Mouse (Mus musculus) brain, adult 2 months (tissue): ENCODE measurements around the gene Bid.
"Not testable (repeated sequence)": the region's sequence is repeated elsewhere in the genome, so short reads cannot be mapped to it uniquely, and the experiment has no call there.

Experiments used
- DNase-seq: peaks from one replicate; pipeline ENCODE4 v3.0.0; 2011; ENCODE audit warnings: low read depth, low spot score

The Bid gene

DNA sequence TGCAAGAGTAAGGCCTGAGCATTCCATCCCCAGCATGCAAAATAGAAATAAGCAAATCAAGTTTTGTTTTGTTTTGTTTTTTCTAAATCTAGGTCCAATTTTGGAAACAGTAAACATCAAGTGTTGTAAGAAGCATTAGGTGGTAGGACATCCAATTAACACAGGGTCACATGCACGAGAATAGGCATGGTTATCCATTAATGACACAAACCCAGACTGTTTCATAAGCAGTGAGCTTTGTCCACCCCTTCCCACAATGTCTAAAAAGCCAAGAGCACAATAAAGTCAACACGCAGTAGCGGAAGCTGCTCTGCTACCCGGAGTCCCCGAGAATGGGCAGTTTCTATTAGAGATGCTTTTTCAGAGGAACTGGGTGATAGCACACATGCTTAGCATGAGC lies 11.5 kb downstream of the Bid start:
- DNase-seq: no peak

DNA sequence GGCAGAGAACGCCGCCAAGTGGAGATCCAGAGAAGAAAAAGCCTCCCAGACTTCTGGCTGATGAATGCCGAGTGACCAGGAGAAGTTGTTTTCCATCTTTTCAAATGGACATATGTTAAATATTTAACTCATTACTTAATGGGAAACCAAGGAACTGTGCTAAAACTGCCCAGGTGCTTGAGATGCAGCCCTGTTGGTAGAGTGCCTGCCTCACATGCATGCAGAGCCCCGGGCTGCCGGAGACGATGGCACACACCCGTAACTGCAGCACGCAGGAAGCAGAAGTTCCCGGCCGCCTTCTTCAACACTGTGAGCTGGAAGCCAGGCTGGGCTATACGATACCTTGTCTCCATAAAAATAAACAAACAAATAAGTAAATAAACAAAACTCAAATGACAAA lies 12.7 kb downstream of the Bid start:
- no peak for DNase-seq

DNA sequence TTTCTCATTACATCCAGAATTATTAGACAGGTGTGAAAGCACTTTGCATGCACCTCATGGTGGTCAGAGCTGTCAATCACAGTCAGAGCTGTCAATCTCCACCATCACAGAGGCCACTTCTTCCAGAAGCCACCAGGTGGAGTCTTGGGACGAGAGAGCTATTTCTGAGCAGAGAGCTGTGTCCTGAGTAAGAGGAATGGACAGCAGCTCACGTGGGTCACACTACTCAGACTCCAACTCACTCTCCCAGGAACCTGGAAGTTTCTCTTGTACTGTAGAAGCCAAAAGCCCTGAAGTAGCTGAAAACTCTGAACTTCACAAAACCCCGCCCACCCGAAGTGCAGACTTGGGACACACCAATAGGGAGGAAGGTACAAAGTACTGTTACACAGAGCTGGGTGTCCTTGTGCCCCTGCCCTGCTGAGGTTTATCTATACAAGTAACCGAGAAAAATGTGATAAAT lies 13.2 kb downstream of the Bid start:
- DNase-seq: no peak

DNA sequence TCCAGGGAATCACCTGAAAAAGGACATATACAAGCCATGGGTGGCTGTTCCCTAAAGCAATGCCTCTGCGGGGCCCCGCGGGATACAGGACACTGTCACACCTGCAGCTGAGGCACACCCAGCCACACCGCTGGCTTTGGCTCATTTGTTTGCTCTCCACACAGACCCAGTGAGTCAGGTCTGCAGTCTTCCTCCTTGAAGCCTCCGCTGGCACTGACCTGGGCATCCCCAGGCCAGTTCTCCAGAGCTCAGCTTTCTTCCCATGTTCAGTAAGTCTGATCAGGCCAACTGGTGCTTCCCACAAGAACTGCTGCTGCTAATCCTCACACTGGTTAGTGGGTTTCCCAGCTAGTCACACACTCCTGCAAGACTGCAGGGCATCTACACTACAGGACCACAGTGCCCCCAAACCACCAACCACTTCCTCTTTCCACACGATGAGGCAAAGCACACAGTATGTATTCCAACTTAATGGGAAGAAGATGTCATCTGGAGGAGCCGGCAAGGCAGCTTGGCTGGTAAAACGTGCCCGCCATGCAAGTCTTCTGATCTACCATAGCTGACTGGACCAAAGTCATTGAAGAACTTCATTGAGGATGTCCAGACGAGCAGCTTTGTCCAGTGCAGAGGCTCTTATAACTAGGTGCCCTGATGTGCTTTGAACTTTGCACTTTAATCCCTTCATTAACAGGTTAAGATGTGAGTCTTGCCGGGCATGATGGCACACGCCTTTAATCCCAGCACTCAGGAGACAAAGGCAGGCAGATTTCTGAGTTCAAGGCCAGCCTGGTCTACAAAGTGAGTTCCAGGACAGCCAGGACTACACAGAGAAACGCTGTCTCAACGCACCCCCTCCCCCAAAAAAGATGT lies 14.6 kb downstream of the Bid start:
- no peak for DNase-seq

DNA sequence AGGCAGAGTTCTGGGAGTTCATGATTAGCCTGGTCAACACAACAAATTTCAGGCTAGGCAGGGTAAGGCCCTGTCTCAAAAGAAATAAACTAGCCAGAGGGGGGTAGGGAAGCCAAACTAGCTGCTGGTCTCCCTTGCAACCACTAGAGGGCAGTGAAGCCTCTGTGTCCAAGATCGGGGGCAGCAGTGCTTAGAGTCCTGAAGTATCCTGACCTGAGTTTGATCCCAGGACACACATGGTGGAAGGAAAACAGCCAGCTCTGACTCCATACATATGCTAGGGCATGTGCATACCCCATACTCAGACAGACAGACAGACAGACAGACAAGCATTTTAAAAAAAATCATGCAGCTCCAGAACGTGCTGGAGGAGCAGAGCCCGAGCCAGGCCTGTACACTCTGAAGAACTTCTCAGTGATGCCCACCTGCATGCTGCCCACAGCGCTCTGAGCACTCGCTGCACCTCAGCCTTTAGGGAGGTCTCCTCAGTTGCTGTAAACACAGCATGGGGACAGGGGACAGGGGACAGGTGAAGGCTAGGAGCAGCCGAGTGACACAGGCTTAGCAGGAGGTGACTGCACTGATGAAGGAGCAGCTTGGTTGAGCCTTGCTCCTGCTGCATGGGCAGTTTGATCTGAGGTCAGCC lies 18.3 kb downstream of the Bid start:
- peak; percentile 75 for DNase-seq

DNA sequence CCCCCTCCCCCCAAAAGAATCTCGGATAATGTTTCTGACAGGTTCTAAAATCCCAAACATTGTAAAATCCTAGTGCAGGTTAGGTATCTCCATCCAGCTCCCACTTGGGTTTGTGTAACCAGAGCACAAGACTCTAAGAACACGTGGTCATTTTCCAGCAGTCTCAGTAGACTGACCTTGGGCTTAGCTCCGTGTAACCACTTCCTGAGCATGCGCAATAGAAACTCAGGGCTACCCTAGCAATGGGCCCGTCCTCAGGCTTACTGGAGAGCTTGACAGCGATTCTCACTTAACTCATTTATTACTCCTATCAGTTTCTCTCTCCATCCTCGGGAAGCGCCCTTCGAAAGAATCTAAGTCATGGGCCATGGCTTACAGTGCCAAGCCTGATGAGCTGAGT lies 22.1 kb downstream of the Bid start:
- DNase-seq: no peak

DNA sequence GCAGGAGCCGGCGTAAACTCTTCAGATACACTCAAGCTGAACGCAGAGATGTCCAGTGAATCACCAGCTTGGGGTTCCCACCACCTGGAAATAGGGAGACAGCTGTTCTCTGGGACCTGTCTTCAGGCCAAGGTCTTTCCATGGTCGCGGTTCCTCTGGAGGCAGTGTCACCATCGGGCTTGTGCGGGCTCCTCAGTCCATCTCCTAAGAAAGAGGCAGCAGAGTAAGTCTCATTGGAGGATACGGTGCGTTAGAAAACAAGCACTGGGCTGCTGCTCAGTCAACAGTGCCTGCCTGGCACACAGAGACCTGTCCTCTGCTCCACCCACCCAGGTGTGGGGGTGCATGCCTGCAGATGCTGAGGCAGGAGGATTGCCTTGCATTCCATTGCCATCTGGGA lies 22.6 kb downstream of the Bid start:
- no peak for DNase-seq

DNA sequence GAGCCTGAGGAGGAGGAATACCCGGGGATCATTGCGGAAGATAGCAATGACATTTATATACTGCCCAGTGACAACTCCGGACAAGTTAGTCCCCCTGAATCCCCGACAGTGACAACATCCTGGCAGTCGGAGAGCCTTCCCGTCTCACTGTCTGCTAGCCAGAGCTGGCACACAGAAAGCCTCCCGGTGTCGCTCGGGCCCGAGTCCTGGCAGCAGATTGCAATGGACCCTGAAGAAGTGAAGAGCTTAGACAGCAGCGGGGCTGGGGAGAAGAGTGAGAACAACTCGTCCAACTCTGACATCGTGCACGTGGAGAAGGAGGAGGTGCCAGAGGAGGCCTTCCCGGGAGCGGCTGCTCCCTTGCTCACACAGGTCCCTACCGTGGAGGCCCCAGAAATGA lies 30.0 kb downstream of the Bid start:
- DNase-seq: no peak

DNA sequence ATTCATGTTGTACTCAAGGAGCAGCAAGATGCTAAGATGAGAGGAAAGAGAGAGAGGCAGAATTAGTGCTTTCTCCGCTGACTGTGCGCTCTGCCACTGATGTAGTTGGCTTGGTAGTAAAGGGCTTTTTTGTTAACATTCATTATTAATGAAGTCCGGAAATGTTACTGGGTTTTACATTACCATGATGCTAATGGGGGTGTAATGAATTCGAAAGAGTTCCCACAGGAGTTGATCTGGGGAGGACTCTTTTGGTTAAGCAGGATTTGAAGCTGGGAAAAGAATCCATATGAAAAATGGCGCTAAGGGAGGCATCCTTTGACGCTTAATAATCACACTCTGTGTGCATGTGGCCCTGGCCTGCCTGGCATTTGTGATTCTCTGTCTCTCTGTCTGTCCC lies 32.2 kb downstream of the Bid start:
- DNase-seq: no peak

DNA sequence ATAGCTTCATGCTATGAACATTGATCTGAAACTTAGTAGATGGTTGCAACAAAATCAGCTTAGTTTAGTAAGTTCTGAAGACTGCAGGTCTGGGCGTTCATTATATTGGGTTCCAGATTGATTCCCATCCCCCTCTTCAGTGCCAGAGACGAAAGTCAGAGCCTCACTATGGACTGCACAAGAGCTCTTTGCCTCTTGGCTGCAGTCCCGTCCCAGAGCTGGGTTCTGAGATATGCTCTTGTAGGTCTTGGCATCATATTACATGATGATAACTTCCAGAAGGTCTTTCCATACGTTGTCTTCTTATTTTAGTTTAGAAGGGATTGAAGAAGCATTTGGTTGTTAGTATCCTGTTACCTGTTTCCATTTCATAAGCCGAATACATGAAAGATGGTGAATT lies 37.6 kb downstream of the Bid start:
- no peak for DNase-seq

DNA sequence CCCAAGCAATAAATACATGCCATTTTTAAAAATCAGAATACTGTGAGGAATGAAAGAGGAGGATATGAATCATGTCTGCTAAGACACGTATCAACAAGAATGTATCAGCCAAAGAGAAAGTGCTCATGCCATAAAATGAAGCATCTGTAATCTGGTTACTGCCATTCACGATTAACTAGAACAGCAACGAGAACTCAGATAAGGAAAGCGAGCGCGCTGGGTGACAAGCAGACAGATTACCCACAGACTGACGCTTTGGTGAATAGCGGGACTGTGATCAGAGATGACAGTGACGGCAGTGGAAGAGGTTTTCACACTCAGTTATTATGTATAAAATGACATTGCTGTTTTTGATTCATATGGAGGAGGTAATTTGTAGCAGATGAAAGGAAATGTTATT lies 42.8 kb downstream of the Bid start:
- peak; percentile 41 for DNase-seq

DNA sequence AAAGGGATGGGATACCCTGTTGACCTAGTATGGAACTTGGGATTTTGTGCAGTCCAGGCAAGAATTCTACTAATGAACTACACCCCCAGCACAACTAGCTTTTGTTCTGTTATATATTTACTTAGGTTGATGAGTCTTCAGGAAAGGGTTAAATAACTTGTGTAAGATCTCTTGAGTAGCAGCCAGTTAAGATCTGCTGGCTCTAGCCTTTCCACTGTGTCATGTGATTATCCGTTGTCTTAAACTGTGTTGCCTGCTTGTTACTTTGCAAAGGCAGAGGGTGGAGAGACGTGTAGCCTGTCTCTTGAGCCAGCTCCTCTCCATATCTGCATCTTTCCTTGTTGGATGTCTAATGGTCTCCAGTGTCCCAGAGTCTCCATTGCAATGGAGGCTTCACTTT lies 45.4 kb downstream of the Bid start:
- DNase-seq: no peak

DNA sequence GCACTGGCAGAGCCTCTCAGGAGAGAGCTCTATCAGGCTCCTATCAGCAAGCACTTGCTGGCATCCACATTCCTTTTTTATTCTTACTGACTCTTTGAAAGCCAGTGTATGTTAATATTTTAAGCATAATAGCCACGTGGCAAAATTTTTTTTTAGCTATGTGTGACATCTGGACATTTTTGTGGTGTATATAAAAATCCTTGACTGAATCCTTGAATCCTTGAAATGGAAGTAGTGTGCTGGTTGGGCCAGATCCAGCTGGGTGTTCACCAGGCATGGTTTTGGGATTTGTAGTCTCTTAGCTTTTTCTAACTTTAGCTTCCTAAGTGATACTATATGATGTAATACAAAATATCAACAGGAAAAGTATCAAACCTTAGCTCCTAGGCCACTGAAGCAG lies 47.8 kb downstream of the Bid start:
- DNase-seq: peak; percentile 71

DNA sequence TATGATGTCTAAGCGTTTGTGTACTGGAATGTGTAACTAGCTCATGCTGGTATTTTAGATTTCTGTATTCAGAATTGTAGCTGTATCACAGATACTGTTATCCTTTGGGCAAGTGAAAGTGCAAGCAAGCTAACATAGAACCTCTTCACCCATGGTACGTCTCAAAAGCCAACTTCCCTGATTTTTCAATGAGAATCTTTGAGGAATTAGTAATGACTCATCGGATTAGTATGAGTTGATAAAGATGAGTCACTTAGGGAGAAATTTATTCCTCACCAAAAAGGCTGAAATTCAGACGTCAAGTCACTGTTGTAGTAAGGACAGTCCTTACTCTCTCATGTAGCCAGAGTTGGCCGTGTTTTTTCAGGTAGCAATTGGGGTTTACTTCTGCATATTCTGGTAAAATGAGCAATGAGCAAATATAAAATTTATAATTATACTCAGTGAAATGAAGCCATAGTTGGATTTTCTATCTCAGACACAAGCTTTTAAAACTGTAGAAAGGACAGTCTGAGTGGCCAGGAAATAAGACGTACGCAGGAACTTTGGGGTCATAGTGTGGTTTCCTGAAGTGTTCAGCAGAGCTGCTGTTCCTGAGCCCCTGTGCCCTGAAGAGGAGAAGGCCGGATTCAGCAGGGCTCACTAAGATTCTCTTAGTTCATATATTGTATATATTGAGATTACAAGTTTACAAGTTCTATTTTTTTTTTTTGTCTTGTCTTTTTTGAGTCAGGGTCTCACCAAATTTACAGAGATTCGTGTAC lies 50.4 kb downstream of the Bid start:
- peak; percentile 22 for DNase-seq

DNA sequence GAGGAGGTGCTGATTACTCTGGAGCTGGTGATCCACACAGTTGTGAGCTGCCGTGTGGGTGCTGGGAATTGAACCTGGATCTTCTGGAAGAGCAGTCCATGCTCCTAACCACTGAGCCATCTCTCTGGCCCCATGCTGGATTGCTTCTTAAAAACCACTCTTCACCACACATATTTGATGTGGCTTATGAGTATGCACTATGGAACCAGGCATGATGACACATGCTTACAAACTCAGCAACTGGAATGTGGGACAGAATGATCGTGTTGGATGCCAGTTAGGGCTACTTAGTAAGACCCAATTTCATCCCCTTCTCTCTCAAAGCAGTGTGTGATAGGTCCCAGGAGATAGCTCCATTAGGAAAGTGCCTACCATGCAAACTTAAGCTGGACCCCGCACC lies 56.6 kb downstream of the Bid start:
- no peak for DNase-seq

DNA sequence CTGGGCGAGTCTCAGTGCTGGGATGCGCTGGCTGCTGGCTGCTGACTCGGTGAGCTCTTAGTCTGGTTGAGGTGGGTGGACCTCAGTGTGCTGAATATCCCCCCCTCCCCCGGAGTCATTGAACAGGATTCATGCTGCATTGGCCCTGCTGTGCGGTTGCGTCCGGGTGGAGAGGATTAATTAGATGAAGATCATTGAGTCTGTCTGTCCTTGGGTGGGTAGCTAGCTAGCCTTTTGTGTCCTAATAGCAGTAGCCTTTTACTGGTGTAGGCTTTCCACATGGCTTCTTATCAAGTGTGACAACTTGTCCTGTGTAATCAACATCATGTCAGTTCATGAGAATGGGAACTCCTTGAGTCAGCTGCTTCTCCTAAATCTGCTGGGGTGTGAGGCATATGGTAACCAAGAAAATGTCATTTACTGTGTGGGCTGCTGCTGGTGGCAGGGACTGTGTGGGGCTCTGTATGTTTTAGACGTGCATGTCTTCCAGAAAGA lies 58.4 kb downstream of the Bid start:
- DNase-seq: peak; percentile 88

DNA sequence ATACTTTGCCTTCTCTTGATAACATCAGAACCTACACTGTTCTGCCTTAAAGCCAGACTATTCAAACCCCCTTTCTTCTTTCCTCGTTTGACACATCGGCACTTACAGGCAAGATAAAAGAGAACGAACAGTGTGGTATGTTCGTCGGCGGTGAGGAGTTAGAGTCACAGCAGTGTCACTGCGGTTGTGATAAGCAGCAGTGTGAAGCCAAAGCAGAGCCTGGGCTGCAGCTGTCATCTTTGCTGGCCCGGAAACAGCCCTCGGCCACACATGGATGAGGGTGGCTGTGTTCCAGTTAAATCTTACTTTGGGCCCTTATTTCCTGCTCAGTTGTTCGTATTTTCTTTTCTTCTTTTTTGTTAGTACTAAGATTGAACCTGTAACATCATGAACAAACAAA lies 62.2 kb downstream of the Bid start:
- DNase-seq: peak; percentile 15

DNA sequence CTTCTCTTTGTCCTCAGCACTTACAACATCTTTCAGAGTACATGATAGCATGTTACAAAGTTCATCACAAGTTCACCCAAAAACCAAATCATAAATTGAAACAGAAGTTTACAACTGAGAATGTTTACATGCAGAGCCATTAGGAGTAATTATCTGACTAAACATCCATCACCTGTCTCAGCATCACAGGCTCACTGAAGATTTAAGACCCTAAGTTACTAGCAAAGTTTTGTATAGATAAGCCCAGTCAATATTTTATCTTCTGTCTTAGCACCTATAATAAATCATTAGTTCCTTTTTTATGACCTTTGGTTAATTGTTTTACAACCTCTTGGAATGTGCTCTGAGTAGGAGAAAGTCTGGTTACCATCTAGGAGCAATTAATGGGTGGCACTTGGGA lies 65.9 kb downstream of the Bid start:
- not testable (repeated sequence) for DNase-seq
